8 mouse cellular contexts compared by ENCODE assay signal in genomic region chr11:62549782-62550181, GRCm38 (mm10). TPM values are rescaled to one million over a fixed set of nuclear protein-coding genes. Genes with fewer than 3 reads are reported as not detected.
DNase-seq lines count a peak whose midpoint lies in the region; ATAC-seq and TF ChIP-seq lines count a peak whose summit lies in the region.

No protein-coding gene starts in this region.

- peaks cover 23% of the 10 kb centered on the region for H3K4me1 ChIP-seq in hindbrain, embryonic 16.5 days (ENCODE audit: control insufficient read depth, insufficient read depth, low read depth, low read length)

- H3K27ac ChIP-seq in hindbrain, embryonic 16.5 days (ENCODE audit: low read depth, low read length) = peak overlapping the region; percentile 99
- H3K27ac ChIP-seq in left cerebral cortex, adult 2 months = peak overlapping the region; percentile 100
- H3K27ac ChIP-seq in macrophage = peak overlapping the region; percentile 100

- peak; percentile 65 to 66 for DNase-seq in right cerebral cortex, postnatal 10 days (ENCODE audit: low spot score in 2 of 2)
- no peak for DNase-seq in right cerebral cortex, postnatal 25 days
- peak; percentile 81 for DNase-seq in cerebellum, adult 9-11 months
- DNase-seq in gastrocnemius, adult 8-10 months (ENCODE audit: low spot score in 2 of 2) = peak; percentile 77 to 78
- no peak for DNase-seq in left cerebral cortex, adult 2 months (ENCODE audit: extremely low spot score in 1 of 2, low spot score in 2 of 2)
- DNase-seq in spleen, adult 12 weeks (ENCODE audit: low spot score) = peak; percentile 47

- H3K4me3 ChIP-seq in hindbrain, embryonic 16.5 days (ENCODE audit: low read length) = peak overlapping the region; percentile 70
- peak overlapping the region; percentile 75 for H3K4me3 ChIP-seq in left cerebral cortex, adult 2 months
- peak overlapping the region; percentile 73 for H3K4me3 ChIP-seq in macrophage (ENCODE audit: inconsistent target)

- peak overlapping the region; percentile 91 for H3K9ac ChIP-seq in hindbrain, embryonic 16.5 days (ENCODE audit: low read depth, low read length)

- H3K27me3 ChIP-seq in hindbrain, embryonic 16.5 days (replicated peaks; ENCODE audit: control insufficient read depth, insufficient read depth, low read length) = no peaks in the 10 kb centered on the region

- WGBS in hindbrain, embryonic 16.5 days = 4% methylated on average over 5 of the region's 5 CpGs
- 0% methylated on average over 5 of the region's 5 CpGs for WGBS in macrophage (ENCODE audit: missing documents)

- peak overlapping the region; percentile 83 for H3K4me2 ChIP-seq in hindbrain, embryonic 16.5 days (ENCODE audit: low read length)

- ATAC-seq in hindbrain, embryonic 16.5 days = no peak

- H3K36me3 ChIP-seq in hindbrain, embryonic 16.5 days (ENCODE audit: control insufficient read depth, insufficient read depth, low read length) = peaks cover 10% of the 10 kb centered on the region
- H3K36me3 ChIP-seq in macrophage (ENCODE audit: inconsistent target) = peaks cover 12% of the 10 kb centered on the region; the same call in 1 of the 2 replicates

- H3K79me2 ChIP-seq in macrophage (ENCODE audit: inconsistent target) = peaks cover 31% of the 10 kb centered on the region

- no peak for TF ChIP-seq CTCF in left cerebral cortex, adult 2 months (IDR thresholded peaks at IDR 0.05)

- no peaks in the 10 kb centered on the region for H3K9me3 ChIP-seq in hindbrain, embryonic 16.5 days (ENCODE audit: control insufficient read depth, low read length)

- intact Hi-C loops in left cerebral cortex, adult 2 months (cut with DNase I) = loop anchor here (2.0 kb wide), 1 partner anchor 93 kb away; no protein-coding TSS in a partner anchor

RNA-seq across cellular contexts. Expression of gene Ubb, which starts 1.2 kb away (rescaled TPM):
- 100 to 1,000 TPM; 864 to 966 (median 933) TPM for total RNA-seq in gastrocnemius, adult 8-10 months (2022)
- 4,470 and 4,568 TPM in 2 replicates for polyA plus RNA-seq in hindbrain, embryonic 16.5 days (2015; fragmentation: Nextera tagmentation; extraction: Ambion mirVana)
- total RNA-seq in left cerebral cortex, adult 2 months (2021) = 1,000 to 10,000 TPM; 1,603 to 1,693 TPM
- 100 to 1,000 TPM in 2 of 26 experiments, 10 to 100 TPM in 24; 30.2 to 156 (median 53.6) TPM for total RNA-seq in macrophage (2018; cell fraction: chromatin; rRNA removed)
- 1,000 to 10,000 TPM in 12 of 26 experiments, 100 to 1,000 TPM in 14; 573 to 1,418 (median 982) TPM for total RNA-seq in macrophage (2018; cell fraction: cytosol; rRNA removed)
- total RNA-seq in macrophage (2018; cell fraction: nucleus; rRNA removed) = 100 to 1,000 TPM; 117 to 414 (median 278) TPM
- polyA plus RNA-seq in macrophage (2018) = 916 to 1,557 TPM (median 1,390 TPM) in 3 replicates

RNA-seq across cellular contexts. Expression of gene Cenpv, which starts 10.7 kb away (rescaled TPM):
- total RNA-seq in gastrocnemius, adult 8-10 months (2022) = 10 to 100 TPM; 14.0 to 21.6 (median 17.8) TPM
- polyA plus RNA-seq in hindbrain, embryonic 16.5 days (2015; fragmentation: Nextera tagmentation; extraction: Ambion mirVana) = 23.8 and 50.7 TPM in 2 replicates
- total RNA-seq in left cerebral cortex, adult 2 months (2021) = 10 to 100 TPM; 34.6 to 41.0 TPM
- 10 to 100 TPM in 1 of 26 experiments, 1 to 10 TPM in 21, not detected in 4; 1.6 to 10.6 (median 3.8) TPM for total RNA-seq in macrophage (2018; cell fraction: chromatin; rRNA removed)
- total RNA-seq in macrophage (2018; cell fraction: cytosol; rRNA removed) = 1 to 10 TPM; 1.7 to 9.7 (median 3.9) TPM
- 10 to 100 TPM in 3 of 26 experiments, 1 to 10 TPM in 21, under 1 TPM in 1, not detected in 1; 0.63 to 13.2 (median 3.8) TPM for total RNA-seq in macrophage (2018; cell fraction: nucleus; rRNA removed)
- 7.2 to 8.9 TPM (median 8.3 TPM) in 3 replicates for polyA plus RNA-seq in macrophage (2018)

RNA-seq across cellular contexts. Expression of gene Trpv2, which starts 24.5 kb away (rescaled TPM):
- total RNA-seq in gastrocnemius, adult 8-10 months (2022) = 1 to 10 TPM in 2 of 4 experiments, under 1 TPM in 2; 0.46 to 1.3 (median 0.95) TPM
- 35.3 and 36.6 TPM in 2 replicates for polyA plus RNA-seq in hindbrain, embryonic 16.5 days (2015; fragmentation: Nextera tagmentation; extraction: Ambion mirVana)
- 10 to 100 TPM; 17.1 to 18.7 TPM for total RNA-seq in left cerebral cortex, adult 2 months (2021)
- total RNA-seq in macrophage (2018; cell fraction: chromatin; rRNA removed) = 100 to 1,000 TPM in 5 of 26 experiments, 10 to 100 TPM in 21; 19.2 to 109 (median 72.3) TPM
- total RNA-seq in macrophage (2018; cell fraction: cytosol; rRNA removed) = 100 to 1,000 TPM in 23 of 26 experiments, 10 to 100 TPM in 3; 89.6 to 139 (median 116) TPM
- total RNA-seq in macrophage (2018; cell fraction: nucleus; rRNA removed) = 100 to 1,000 TPM in 18 of 26 experiments, 10 to 100 TPM in 8; 71.0 to 151 (median 118) TPM
- 71.4 to 114 TPM (median 91.5 TPM) in 3 replicates for polyA plus RNA-seq in macrophage (2018)

Comparison
In these comparisons a context has a peak if more than half of its experiments do, and no peak if none do; other contexts are left out.
1. DNase-seq: peak in right cerebral cortex, postnatal 10 days (2 of 2), cerebellum, adult 9-11 months (single experiment), gastrocnemius, adult 8-10 months (2 of 2) and spleen, adult 12 weeks (single experiment); none in right cerebral cortex, postnatal 25 days (single experiment) and left cerebral cortex, adult 2 months (0 of 2).
2. RNA of gene Trpv2, which starts 24.5 kb away (total RNA-seq): 17.1 to 18.7 TPM in left cerebral cortex, adult 2 months; 0.46 to 1.3 TPM in gastrocnemius, adult 8-10 months; every median in the first group is over 4 times any median in the second.
3. Peak in every context shown above with its lines, with median percentiles within 50 percentile points of each other: H3K27ac ChIP-seq and H3K4me3 ChIP-seq.